Mouse (Mus musculus) ES-E14 (cell line): ENCODE results near the gene Vmn1r207-ps. TPM values are rescaled to one million over a fixed set of nuclear protein-coding genes. Genes with fewer than 3 reads are reported as not detected.
"Not testable (repeated sequence)": the region's sequence is repeated elsewhere in the genome, so short reads cannot be mapped to it uniquely, and the experiment has no call there.

Experiments
- DNase-seq: peaks from one replicate; pipeline ENCODE4 v3.0.0-alpha.2; 2013; ENCODE audit warnings: low read depth, low spot score
- H3K27ac ChIP-seq: 2 replicates; pipeline ENCODE4 v1.5.1; 2012; ENCODE audit warnings: low read depth, mild to moderate bottlenecking, low read length, moderate library complexity, mixed read lengths; ENCODE audit not compliant: poor library complexity, insufficient read depth, severe bottlenecking
- H3K36me3 ChIP-seq: 2 replicates; pipeline ENCODE4 v1.6.1; 2012; ENCODE audit warnings: mild to moderate bottlenecking, low read length, moderate library complexity, mixed read lengths; ENCODE audit not compliant: control insufficient read depth, poor library complexity, insufficient read depth, severe bottlenecking
- H3K4me1 ChIP-seq, 2 experiments: fragments of 150-350 bp in 1 of 2; sonication (generic) in 1 of 2; 2 replicates each; pipeline ENCODE4 v1.6.1; 2012; ENCODE audit warnings: low read length in 2 of 2, mild to moderate bottlenecking in 1 of 2, mixed read lengths in 1 of 2; ENCODE audit not compliant: control insufficient read depth in 2 of 2, insufficient read depth in 2 of 2, poor library complexity in 1 of 2
- H3K4me3 ChIP-seq, 2 experiments: fragments of 150-350 bp in 1 of 2; sonication (generic) in 1 of 2; 2 replicates each; pipeline ENCODE4 v1.5.1; 2012; ENCODE audit warnings: low read length in 2 of 2, low read depth in 1 of 2, mild to moderate bottlenecking in 1 of 2, mixed read lengths in 1 of 2; ENCODE audit not compliant: insufficient read depth in 1 of 2, poor library complexity in 1 of 2, severe bottlenecking in 1 of 2
- H3K9ac ChIP-seq: 2 replicates; pipeline ENCODE4 v1.6.1; 2012; ENCODE audit warnings: low read depth, mild to moderate bottlenecking, low read length, mixed read lengths; ENCODE audit not compliant: poor library complexity, insufficient read depth, severe bottlenecking
- H3K9me3 ChIP-seq: fragments of 150-350 bp; sonication (generic); 2 replicates; pipeline ENCODE4 v1.6.1; 2012; ENCODE audit warnings: low read depth, mild to moderate bottlenecking, low read length; ENCODE audit not compliant: control insufficient read depth, insufficient read depth
- CHD2 ChIP-seq: IDR thresholded peaks from 2 replicates; pipeline ENCODE4 v1.6.1; 2014; ENCODE audit warnings: mild to moderate bottlenecking, low read depth, low read length, inconsistent platforms
- HCFC1 ChIP-seq: IDR thresholded peaks from 2 replicates; pipeline ENCODE4 v1.6.1; 2012; ENCODE audit warnings: low read length, inconsistent platforms, borderline replicate concordance; ENCODE audit not compliant: insufficient read depth
- MAFK ChIP-seq: IDR thresholded peaks from 2 replicates; pipeline ENCODE4 v1.6.1; 2014; ENCODE audit warnings: mild to moderate bottlenecking, low read depth, low read length, inconsistent platforms; ENCODE audit not compliant: insufficient read depth
- ZC3H11A ChIP-seq: IDR thresholded peaks from 2 replicates; pipeline ENCODE4 v1.6.1; 2012; ENCODE audit warnings: low read depth, mild to moderate bottlenecking, inconsistent platforms, low read length, borderline replicate concordance
- ZNF384 ChIP-seq: IDR thresholded peaks from 2 replicates; pipeline ENCODE4 v1.6.1; 2012; ENCODE audit warnings: low read depth, low read length, inconsistent platforms
- in situ Hi-C, 2 experiments: fragments of 600-800 bp; cut with MboI; formaldehyde crosslinking; loops; one replicate each; pipeline ENCODE4 v1.15.1; 2025; ENCODE audit warnings: low sequenced_read_pairs in 2 of 2, inconsistent platforms in 1 of 2; ENCODE audit not compliant: unreplicated experiment in 2 of 2
- total RNA-seq: library from RNA; depleted of rRNA; stranded (reverse); fragments of 300-350 nt; gene quantifications from 2 replicates; pipeline ENCODE4 v1.2.3, GENCODE M21; 2012; rRNA removed

Gene Vmn1r207-ps
- not detected in 2 replicates for total RNA-seq

GRCm38 (mm10) chr13:22729529-22729928 is at the start of gene Vmn1r207-ps:
Gene Vmn1r207-ps (minus strand): TSS chr13:22729629.
- in situ Hi-C loops, H3K9me3 ChIP-seq, H3K4me3 ChIP-seq, DNase-seq, H3K9ac ChIP-seq, H3K36me3 ChIP-seq, H3K4me1 ChIP-seq, H3K27ac ChIP-seq: not testable (repeated sequence)

DNA sequence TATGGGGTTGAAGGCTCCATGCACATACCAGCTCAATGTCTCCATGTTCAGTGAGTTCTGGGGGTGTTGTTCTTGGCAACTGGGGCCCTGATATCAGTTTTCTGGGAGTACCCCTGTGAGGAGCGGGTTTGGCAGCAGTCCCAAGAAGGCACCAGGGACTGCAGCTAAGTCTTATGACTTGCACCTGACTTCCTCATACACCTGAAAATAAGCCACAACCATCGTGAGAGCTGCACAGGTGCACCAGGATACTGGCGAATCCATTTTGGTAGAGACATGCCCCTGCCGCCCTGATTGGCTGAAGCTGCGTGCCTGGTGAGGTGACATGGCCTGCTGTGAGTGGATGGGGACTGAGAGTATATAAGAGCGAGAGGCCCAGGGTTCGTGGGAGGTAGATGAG is 47.9 kb upstream of the Vmn1r207-ps start, which contains the start of gene Vmn1r208:
Gene Vmn1r208 (minus strand): TSS at position 101 of the 400 bp plus-strand sequence.
- in situ Hi-C loops = not testable (repeated sequence)

DNA sequence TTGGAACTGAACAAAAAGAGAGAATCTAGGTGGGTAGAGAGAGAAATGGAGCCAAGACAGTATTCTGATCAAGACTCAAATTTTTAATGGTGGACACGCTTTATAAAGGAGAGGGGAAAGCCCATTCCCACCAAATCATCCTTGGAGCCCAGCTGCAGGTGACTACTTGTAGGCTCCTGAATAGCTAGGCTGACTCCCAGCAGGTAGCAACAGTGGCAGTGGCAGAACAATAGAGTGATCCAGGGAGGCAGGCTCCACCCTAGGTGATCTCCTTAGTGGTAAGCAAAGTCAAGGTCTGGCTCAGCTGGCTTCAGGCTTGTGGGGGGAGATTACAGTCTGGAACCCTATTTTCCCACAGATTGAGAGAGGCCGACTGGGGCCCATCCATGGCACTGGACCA is 42.2 kb upstream of the Vmn1r207-ps start:
- H3K4me3 ChIP-seq, in situ Hi-C loops, H3K4me1 ChIP-seq, H3K9ac ChIP-seq, H3K9me3 ChIP-seq, H3K36me3 ChIP-seq, H3K27ac ChIP-seq: not testable (repeated sequence)
- peak; percentile 22 for DNase-seq

More for the DNA sequence above, 47.9 kb upstream of the Vmn1r207-ps start, which contains the start of gene Vmn1r208:
- not testable (repeated sequence) for H3K36me3 ChIP-seq, H3K9me3 ChIP-seq, H3K9ac ChIP-seq, H3K4me1 ChIP-seq, DNase-seq, H3K4me3 ChIP-seq, H3K27ac ChIP-seq

DNA sequence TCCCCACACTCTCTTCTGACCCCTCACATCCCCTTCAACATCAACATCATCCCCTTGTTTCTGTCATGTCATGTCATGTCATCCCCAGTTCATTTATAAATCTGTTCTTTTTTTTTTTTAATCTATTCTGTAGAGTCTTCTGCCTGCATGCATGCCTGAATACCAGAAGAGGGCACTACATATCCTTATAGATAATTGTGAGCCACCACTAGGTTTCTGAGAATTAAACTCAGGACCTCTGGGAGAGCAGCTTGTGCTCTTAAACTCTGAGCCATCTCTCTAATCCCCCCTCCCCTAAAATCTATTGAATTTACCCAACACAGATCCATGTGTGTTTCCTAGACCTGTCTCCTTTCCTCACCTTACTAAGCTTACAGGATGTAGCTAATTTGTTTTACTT is 18.1 kb upstream of the Vmn1r207-ps start:
- in situ Hi-C loops = no loop called here
- Histone ChIP-seq H3K27ac (no peak overlapping the region), H3K9ac (no peak overlapping the region), H3K9me3 (no peaks in the 10 kb centered on the region), H3K36me3 (no peaks in the 10 kb centered on the region), H3K4me1 (no peaks in the 10 kb centered on the region), H3K4me3 (no peak overlapping the region)
- TF ChIP-seq CHD2 = no peak
- no peak for TF ChIP-seq HCFC1
- TF ChIP-seq MAFK = no peak
- peak; percentile 55; the same call in 1 of the 2 replicates for TF ChIP-seq ZC3H11A
- TF ChIP-seq ZNF384 = peak; percentile 18; the same call in 1 of the 2 replicates
- DNase-seq = no peak

GRCm38 (mm10) chr13:22706947-22707346 is 22.5 kb downstream of the Vmn1r207-ps start:
- DNase-seq, H3K4me1 ChIP-seq, H3K4me3 ChIP-seq, H3K36me3 ChIP-seq, H3K9me3 ChIP-seq, in situ Hi-C loops, H3K9ac ChIP-seq: not testable (repeated sequence)
- H3K27ac ChIP-seq = peak overlapping the region; percentile 66; the same call in 1 of the 2 replicates
- 0 out of 2 replicates have a peak, but pooled peaks have one; percentile 20 for TF ChIP-seq CHD2

DNA sequence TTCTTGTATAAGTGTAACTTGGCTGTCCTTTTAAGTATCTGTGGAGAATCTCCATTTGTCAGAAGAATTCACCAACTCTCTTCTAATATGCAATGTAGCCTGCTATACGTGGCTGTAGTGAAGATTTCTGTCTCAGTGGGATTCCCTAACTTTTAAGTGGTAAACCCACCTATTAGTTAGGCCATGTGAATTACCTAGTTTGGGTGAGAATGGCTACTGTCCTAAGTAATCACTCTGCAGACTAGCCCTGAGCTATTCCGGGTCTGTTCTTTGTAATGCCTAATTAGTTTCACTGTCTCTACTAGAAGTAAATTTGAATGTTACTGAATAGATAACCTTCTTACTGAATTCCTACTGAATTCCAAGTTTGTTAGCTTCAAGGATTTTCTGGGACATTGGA is 26.5 kb downstream of the Vmn1r207-ps start:
- H3K4me1 ChIP-seq, H3K9me3 ChIP-seq, H3K4me3 ChIP-seq, in situ Hi-C loops, H3K27ac ChIP-seq, H3K9ac ChIP-seq, DNase-seq, H3K36me3 ChIP-seq: not testable (repeated sequence)
